Mouse (Mus musculus) lung, postnatal 0 days (tissue): ENCODE results near the gene Nf2.

Experiments used
- CTCF ChIP-seq: IDR thresholded peaks from 2 replicates; pipeline ENCODE4 v1.5.1; 2016; ENCODE audit warnings: antibody characterized with exemption, mild to moderate bottlenecking
- EP300 ChIP-seq: IDR thresholded peaks from 2 replicates; pipeline ENCODE4 v1.6.1; 2016; ENCODE audit warnings: antibody characterized with exemption, mild to moderate bottlenecking, control low read depth

DNA sequence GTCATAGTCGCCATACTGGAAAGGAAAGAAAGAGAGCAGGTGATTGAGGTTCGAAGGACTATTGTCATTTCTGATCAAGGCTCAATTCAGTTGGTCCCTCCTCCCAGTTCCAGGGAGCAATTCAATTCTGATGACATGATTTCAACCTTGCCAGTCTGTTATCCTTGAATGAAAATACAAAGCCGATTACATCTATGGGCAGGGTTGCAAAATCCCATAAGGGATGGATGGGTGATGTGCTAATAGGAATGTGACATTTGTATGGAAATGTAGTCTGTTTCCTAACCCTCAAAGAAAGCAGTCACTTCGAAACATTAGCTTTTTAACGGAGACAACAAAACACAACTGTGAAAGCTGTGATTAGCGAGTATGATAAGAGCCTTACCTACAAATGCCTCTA, 41.0 kb downstream of the Nf2 start:
- TF ChIP-seq CTCF (no peak), EP300 (no peak)
